29 mouse cellular contexts compared by ENCODE assay signal in the genomic region with DNA sequence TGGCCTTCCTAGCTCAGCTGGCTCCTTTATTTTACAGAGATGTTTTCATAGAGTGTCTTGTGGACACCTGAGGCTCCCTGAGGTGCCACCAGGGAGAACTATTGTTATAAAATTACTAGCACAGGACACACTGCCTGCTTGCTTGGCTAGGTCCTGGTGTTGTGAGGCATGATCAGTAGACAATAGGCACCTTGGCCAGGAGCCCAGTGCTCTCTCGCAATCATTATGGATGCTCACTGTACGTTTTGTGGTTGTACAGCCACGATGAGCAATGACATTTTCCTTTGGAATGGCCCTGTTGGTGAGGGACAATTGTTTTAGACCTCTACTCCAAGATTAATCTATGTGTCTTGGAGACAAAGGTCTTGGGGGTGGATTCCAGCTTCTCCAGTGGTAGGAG.
DNase-seq lines count a peak whose midpoint lies in the region; ATAC-seq and TF ChIP-seq lines count a peak whose summit lies in the region.
"Had no signal": no experiment of that assay in that cellular context is flagged by ENCODE, and none has a peak within 500 bp of the region (broad histone marks: within the 10 kb centered on the region; RNA-seq: fewer than 3 reads in every experiment).

No protein-coding gene starts in this region.

- no peak overlapping the region for H3K27ac ChIP-seq in heart, adult 2 months
- no peak overlapping the region for H3K27ac ChIP-seq in midbrain, embryonic 14.5 days (replicated peaks; ENCODE audit: low read depth, low read length)
- no peak overlapping the region for H3K27ac ChIP-seq in midbrain, postnatal 0 days (ENCODE audit: low read depth, low read length)
- H3K27ac ChIP-seq: embryonic facial prominence, embryonic 10.5 days; embryonic facial prominence, embryonic 13.5 days; forebrain, embryonic 12.5 days; gastrocnemius, adult 2 months; heart, embryonic 15.5 days; hindbrain, embryonic 15.5 days had no signal

- H3K36me3 ChIP-seq in heart, adult 2 months (ENCODE audit: control insufficient read depth, insufficient read depth, low read length), result no peaks in the 10 kb centered on the region
- no peaks in the 10 kb centered on the region for H3K36me3 ChIP-seq in midbrain, embryonic 14.5 days (ENCODE audit: control insufficient read depth, insufficient read depth, low read length)
- no peaks in the 10 kb centered on the region for H3K36me3 ChIP-seq in midbrain, postnatal 0 days (ENCODE audit: insufficient read depth, low read length)
- H3K36me3 ChIP-seq: embryonic facial prominence, embryonic 10.5 days; embryonic facial prominence, embryonic 13.5 days; forebrain, embryonic 12.5 days; G1E; heart, embryonic 12.5 days; heart, embryonic 15.5 days; hindbrain, embryonic 15.5 days had no signal

- no peak overlapping the region for H3K9ac ChIP-seq in heart, adult 2 months (ENCODE audit: low read depth, low read length)
- H3K9ac ChIP-seq in midbrain, embryonic 14.5 days (replicated peaks; ENCODE audit: low read length), result no peak overlapping the region
- no peak overlapping the region for H3K9ac ChIP-seq in midbrain, postnatal 0 days (replicated peaks; ENCODE audit: low read length, poor library complexity, severe bottlenecking)
- H3K9ac ChIP-seq: embryonic facial prominence, embryonic 13.5 days; forebrain, embryonic 12.5 days; heart, embryonic 12.5 days; heart, embryonic 15.5 days; hindbrain, embryonic 15.5 days had no signal

- H3K9me3 ChIP-seq in midbrain, embryonic 14.5 days (ENCODE audit: control insufficient read depth, low read length), result no peaks in the 10 kb centered on the region
- H3K9me3 ChIP-seq in midbrain, postnatal 0 days (ENCODE audit: low read length), result no peaks in the 10 kb centered on the region
- H3K9me3 ChIP-seq: embryonic facial prominence, embryonic 10.5 days; embryonic facial prominence, embryonic 13.5 days; heart, embryonic 15.5 days; hindbrain, embryonic 15.5 days had no signal

- TF ChIP-seq EP300 in heart, adult 2 months (IDR thresholded peaks at IDR 0.05; ENCODE audit: insufficient read depth, low read depth, low read length), result no peak

- no peaks in the 10 kb centered on the region for H3K4me1 ChIP-seq in heart, adult 2 months (ENCODE audit: control insufficient read depth, insufficient read depth, low read length)
- no peaks in the 10 kb centered on the region for H3K4me1 ChIP-seq in midbrain, embryonic 14.5 days (ENCODE audit: control insufficient read depth, insufficient read depth, low read length)
- H3K4me1 ChIP-seq in midbrain, postnatal 0 days (ENCODE audit: insufficient read depth, low read length), result no peaks in the 10 kb centered on the region
- H3K4me1 ChIP-seq: embryonic facial prominence, embryonic 13.5 days; forebrain, embryonic 12.5 days; hindbrain, embryonic 15.5 days had no signal

- TF ChIP-seq CTCF in heart, adult 2 months (IDR thresholded peaks at IDR 0.05), result no peak
- no peak for TF ChIP-seq CTCF in midbrain, postnatal 0 days (IDR thresholded peaks at IDR 0.05)
- TF ChIP-seq CTCF in brain, embryonic 14.5 days (IDR thresholded peaks at IDR 0.05; ENCODE audit: borderline replicate concordance, extremely low read depth, insufficient read depth, insufficient read length), result no peak

- H3K27me3 ChIP-seq in heart, adult 2 months (ENCODE audit: control insufficient read depth, insufficient read depth, low read length), result no peaks in the 10 kb centered on the region
- no peaks in the 10 kb centered on the region for H3K27me3 ChIP-seq in midbrain, embryonic 14.5 days (ENCODE audit: control insufficient read depth, insufficient read depth, low read length)
- H3K27me3 ChIP-seq in midbrain, postnatal 0 days (ENCODE audit: insufficient read depth, low read length), result no peaks in the 10 kb centered on the region
- H3K27me3 ChIP-seq: embryonic facial prominence, embryonic 13.5 days; forebrain, embryonic 12.5 days; heart, embryonic 12.5 days; heart, embryonic 15.5 days; hindbrain, embryonic 15.5 days had no signal

- WGBS in heart, adult 2 months, result 39% methylated on average over 3 of the region's 3 CpGs
- 76% methylated on average over 3 of the region's 3 CpGs for WGBS in midbrain, embryonic 14.5 days
- 54% methylated on average over 3 of the region's 3 CpGs for WGBS in midbrain, postnatal 0 days

- intact Hi-C loops in heart, adult 2 months (cut with DNase I), result no loop called here

- no peak overlapping the region for H3K4me2 ChIP-seq in midbrain, embryonic 14.5 days (ENCODE audit: low read length)
- H3K4me2 ChIP-seq in midbrain, postnatal 0 days (ENCODE audit: low read depth, low read length, poor library complexity, severe bottlenecking), result no peak overlapping the region
- H3K4me2 ChIP-seq: embryonic facial prominence, embryonic 13.5 days; forebrain, embryonic 12.5 days; heart, embryonic 12.5 days; heart, embryonic 15.5 days; hindbrain, embryonic 15.5 days had no signal

- no peak for ATAC-seq in midbrain, embryonic 14.5 days (ENCODE audit: low FRiP score, low TSS enrichment)
- no peak for ATAC-seq in midbrain, postnatal 0 days (ENCODE audit: low FRiP score)
- ATAC-seq: forebrain, embryonic 16.5 days had no signal

- H3K79me2 ChIP-seq in heart, adult 2 months (replicated peaks; ENCODE audit: control insufficient read depth, insufficient read depth, low read length), result no peaks in the 10 kb centered on the region

- DNase-seq in heart, postnatal 4 days, result peak; percentile 31
- no peak for DNase-seq in heart, adult 2 months
- DNase-seq in kidney, postnatal 4 days, result peak; percentile 44 to 63
- no peak for DNase-seq in kidney, adult 11 months
- DNase-seq in midbrain, embryonic 14.5 days, result peak; percentile 27
- no peak for DNase-seq in midbrain, postnatal 0 days (ENCODE audit: low spot score)
- peak; percentile 50 for DNase-seq in brain, embryonic 14.5 days (ENCODE audit: low read depth)
- DNase-seq: adrenal gland, adult 2 months; adrenal gland, postnatal 14 days; B cell, adult 2 months; cerebellum, adult 11-12 months; cerebellum, adult 8-10 months; cerebellum, postnatal 10 days; cerebellum, postnatal 36 days; embryo, embryonic 11 days; gastrocnemius, adult 2 months; gastrocnemius, postnatal 14 days; heart, adult 11 months; heart, postnatal 10 days; heart, postnatal 36 days had no signal

- H3K4me3 ChIP-seq in heart, adult 2 months, result no peak overlapping the region
- H3K4me3 ChIP-seq in midbrain, embryonic 14.5 days (replicated peaks; ENCODE audit: low read depth, low read length), result no peak overlapping the region
- H3K4me3 ChIP-seq in midbrain, postnatal 0 days (ENCODE audit: low read depth, low read length), result no peak overlapping the region
- H3K4me3 ChIP-seq: embryonic facial prominence, embryonic 10.5 days; embryonic facial prominence, embryonic 13.5 days; erythroblast, embryonic 14.5 days; forebrain, embryonic 12.5 days; gastrocnemius, adult 2 months; heart, embryonic 12.5 days; heart, embryonic 15.5 days; hindbrain, embryonic 15.5 days had no signal

- no peak for TF ChIP-seq POLR2A in heart, adult 2 months (IDR thresholded peaks at IDR 0.05; ENCODE audit: insufficient read depth, low read depth, low read length)
- TF ChIP-seq POLR2A in brain, embryonic 14.5 days (IDR thresholded peaks at IDR 0.05; ENCODE audit: borderline replicate concordance, extremely low read depth, insufficient read depth, insufficient read length, poor library complexity, severe bottlenecking), result no peak

Comparison
In these comparisons a context has a peak if more than half of its experiments do, and no peak if none do; other contexts are left out.
1. DNase-seq: peak in heart, postnatal 4 days (single experiment), kidney, postnatal 4 days (2 of 2), midbrain, embryonic 14.5 days (single experiment) and brain, embryonic 14.5 days (single experiment); none in heart, adult 2 months (0 of 2), kidney, adult 11 months (single experiment) and midbrain, postnatal 0 days (single experiment).